Mouse (Mus musculus) liver, embryonic 14.5 days (tissue): ENCODE measurements at regions not wholly inside any gene's neighbourhood (a gene's known extent, or its start where the extent isn't known, plus 50 kb on each side); places are given as distances from the start of the nearest gene placed in this dataset.

Experiments
- CTCF ChIP-seq: IDR thresholded peaks from 2 replicates; pipeline ENCODE4 v1.5.1; 2016; ENCODE audit warnings: antibody characterized with exemption, low read depth, control low read depth
- EP300 ChIP-seq: IDR thresholded peaks from 2 replicates; pipeline ENCODE4 v1.6.1; 2016; ENCODE audit warnings: antibody characterized with exemption, low read depth

- TF ChIP-seq CTCF (no peak), EP300 (no peak)
These were observed 87.5 kb upstream of the Lrrn1 start for GRCm38 (mm10) chr6:107442058-107442457.
